Mouse (Mus musculus) limb, embryonic 10.5 days (tissue): ENCODE results near the gene C1s2. TPM values are rescaled to one million over a fixed set of nuclear protein-coding genes. Genes with fewer than 3 reads are reported as not detected.
"Not testable (repeated sequence)": the region's sequence is repeated elsewhere in the genome, so short reads cannot be mapped to it uniquely, and the experiment has no call there.

Experiments
- DNase-seq: peaks from one replicate; pipeline ENCODE4 v3.0.0-alpha.2; 2017; ENCODE audit warnings: low spot score
- H3K27ac ChIP-seq: fragments of 300-500 bp; sonication (generic); 2 replicates; pipeline ENCODE4 v1.5.1; 2016; ENCODE audit warnings: mild to moderate bottlenecking
- H3K27me3 ChIP-seq: fragments of 300-500 bp; sonication (generic); 2 replicates; pipeline ENCODE4 v1.6.1; 2016; ENCODE audit warnings: low read depth, mild to moderate bottlenecking; ENCODE audit not compliant: poor library complexity, severe bottlenecking
- H3K36me3 ChIP-seq: fragments of 300-500 bp; sonication (generic); 2 replicates; pipeline ENCODE4 v1.6.1; 2016; ENCODE audit warnings: mild to moderate bottlenecking, moderate library complexity
- H3K4me1 ChIP-seq: fragments of 300-500 bp; sonication (generic); 2 replicates; pipeline ENCODE4 v1.6.1; 2016
- H3K4me3 ChIP-seq: fragments of 300-500 bp; sonication (generic); 2 replicates; pipeline ENCODE4 v1.5.1; 2016; ENCODE audit warnings: mild to moderate bottlenecking, moderate library complexity
- H3K9me3 ChIP-seq: fragments of 300-500 bp; sonication (generic); replicated peaks from 2 replicates; pipeline ENCODE4 v1.6.1; 2016; ENCODE audit warnings: mild to moderate bottlenecking
- WGBS: fragments of 180-500 bp; shearing (Covaris S2); methylation state at CpG from one replicate; pipeline ENCODE4 v1.1.7; 2016; 5-methylcytosine and 5-hydroxymethylcytosine counted together
- polyA plus RNA-seq: library from polyadenylated mRNA; unstranded; fragments of >200 nt; fragmentation: Nextera tagmentation; extraction: Ambion mirVana; gene quantifications from 2 replicates; pipeline ENCODE4 v1.2.1, GENCODE M21; 2016

The C1s2 gene
- polyA plus RNA-seq, 1 experiment from 2014 or later, result not detected

DNA sequence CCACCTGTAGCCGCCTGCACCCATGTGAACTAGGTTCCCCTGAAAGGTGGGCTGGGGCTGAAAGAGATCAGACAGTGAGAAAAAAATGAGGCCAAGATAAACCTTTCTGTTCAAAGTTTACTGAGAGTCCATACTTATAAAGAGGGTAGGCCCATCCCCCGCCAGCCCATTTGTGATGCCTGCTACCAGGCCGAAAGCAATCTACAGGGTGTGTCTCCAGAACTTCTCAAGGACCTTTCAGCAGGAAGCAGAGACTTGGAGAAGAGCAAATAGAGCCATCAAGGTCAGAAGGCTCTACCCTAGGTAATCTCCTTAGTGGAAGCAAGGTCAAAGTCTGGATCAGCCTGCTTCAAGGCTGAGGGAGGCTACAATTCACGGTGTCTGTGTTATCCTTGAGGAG is 33.9 kb downstream of the C1s2 start:
- no peak for DNase-seq

DNA sequence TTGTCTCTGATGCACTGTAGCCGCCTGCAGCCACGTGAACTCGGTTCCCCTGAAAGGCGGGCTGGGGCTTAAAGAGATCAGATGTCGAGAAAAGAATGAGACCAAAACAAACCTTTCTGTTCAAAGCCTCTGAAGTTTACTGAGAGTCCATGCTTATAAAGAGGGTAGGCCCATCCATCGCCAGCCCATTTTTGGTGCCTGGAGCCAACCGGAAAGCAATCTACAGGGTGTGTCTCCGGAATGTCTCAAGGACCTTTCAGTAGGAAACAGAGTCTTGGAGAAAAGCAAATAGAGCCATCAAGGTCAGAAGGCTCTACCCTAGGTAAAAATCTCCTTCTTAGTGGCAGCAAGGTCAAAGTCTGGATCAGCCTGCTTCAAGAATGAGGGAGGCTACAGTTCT is 42.8 kb downstream of the C1s2 start:
- no peaks in the 10 kb centered on the region for H3K4me1 ChIP-seq
- 91% methylated on average over 8 of the region's 8 CpGs for WGBS

More for the DNA sequence above, 33.9 kb downstream of the C1s2 start:
- H3K4me3 ChIP-seq, result no peak overlapping the region
- H3K9me3 ChIP-seq, result no peaks in the 10 kb centered on the region
- WGBS, result 90% methylated on average over 4 of the region's 4 CpGs
- H3K27ac ChIP-seq, result no peak overlapping the region
- no peaks in the 10 kb centered on the region for H3K27me3 ChIP-seq
- no peaks in the 10 kb centered on the region for H3K4me1 ChIP-seq
- H3K36me3 ChIP-seq, result no peaks in the 10 kb centered on the region

DNA sequence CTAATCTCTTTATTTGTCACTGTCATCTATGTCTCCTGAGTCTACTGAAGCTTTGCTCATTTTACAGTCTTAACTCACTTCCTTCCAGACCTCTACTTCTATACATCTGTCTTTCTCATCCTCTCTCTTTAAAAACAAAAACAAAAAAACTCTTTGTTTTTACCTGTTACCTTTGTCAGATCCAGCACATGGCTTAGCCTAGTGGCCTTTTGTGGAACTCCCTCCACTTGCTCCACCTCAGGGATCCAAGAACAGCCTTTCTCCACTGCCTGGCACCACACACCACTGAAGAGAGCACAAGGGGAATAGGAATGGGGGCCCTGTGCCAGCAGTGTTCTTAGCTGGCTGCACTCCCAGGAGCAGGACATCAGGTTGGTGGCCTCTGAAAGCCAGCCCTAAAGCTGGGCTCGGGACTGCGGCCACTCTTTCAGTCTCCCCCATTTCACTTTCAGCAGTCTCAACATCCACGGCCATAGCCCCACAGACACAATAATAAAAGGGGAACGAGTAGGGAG is 43.6 kb downstream of the C1s2 start:
- no peaks in the 10 kb centered on the region for H3K36me3 ChIP-seq
- no peak overlapping the region for H3K4me3 ChIP-seq
- DNase-seq, result no peak
- H3K27ac ChIP-seq, result no peak overlapping the region
- no peaks in the 10 kb centered on the region for H3K27me3 ChIP-seq
- H3K4me1 ChIP-seq, result no peaks in the 10 kb centered on the region
- WGBS, result 86% methylated on average over 4 of the region's 4 CpGs
- no peaks in the 10 kb centered on the region for H3K9me3 ChIP-seq

More for the DNA sequence above, 42.8 kb downstream of the C1s2 start:
- H3K27me3 ChIP-seq, result no peaks in the 10 kb centered on the region
- no peaks in the 10 kb centered on the region for H3K9me3 ChIP-seq
- H3K4me3 ChIP-seq, result no peak overlapping the region
- DNase-seq, result no peak
- H3K36me3 ChIP-seq, result no peaks in the 10 kb centered on the region
- H3K27ac ChIP-seq, result no peak overlapping the region

DNA sequence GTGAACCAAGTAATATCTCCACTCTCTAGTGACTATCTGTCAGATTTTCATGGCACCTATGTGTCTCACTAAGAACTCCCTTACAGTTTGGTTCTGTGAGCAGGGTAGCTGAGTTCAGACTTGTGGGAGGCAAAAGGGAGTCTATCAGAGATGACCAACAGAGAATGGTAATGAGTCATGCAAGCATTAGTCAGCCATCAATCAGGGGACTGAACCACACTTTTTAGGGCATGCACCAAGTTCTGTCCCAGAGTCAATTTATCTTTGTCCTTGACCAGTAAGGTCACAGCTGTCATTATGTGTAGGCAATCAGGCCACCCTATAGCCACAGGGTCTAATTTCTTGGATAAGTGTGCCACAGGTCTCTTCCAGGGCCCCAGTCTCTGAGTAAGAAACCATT is 47.1 kb downstream of the C1s2 start:
- H3K27ac ChIP-seq, result no peak overlapping the region
- H3K9me3 ChIP-seq, result no peaks in the 10 kb centered on the region
- no peaks in the 10 kb centered on the region for H3K27me3 ChIP-seq
- H3K36me3 ChIP-seq, result no peaks in the 10 kb centered on the region
- no peak for DNase-seq
- no peaks in the 10 kb centered on the region for H3K4me1 ChIP-seq
- H3K4me3 ChIP-seq, result no peak overlapping the region

DNA sequence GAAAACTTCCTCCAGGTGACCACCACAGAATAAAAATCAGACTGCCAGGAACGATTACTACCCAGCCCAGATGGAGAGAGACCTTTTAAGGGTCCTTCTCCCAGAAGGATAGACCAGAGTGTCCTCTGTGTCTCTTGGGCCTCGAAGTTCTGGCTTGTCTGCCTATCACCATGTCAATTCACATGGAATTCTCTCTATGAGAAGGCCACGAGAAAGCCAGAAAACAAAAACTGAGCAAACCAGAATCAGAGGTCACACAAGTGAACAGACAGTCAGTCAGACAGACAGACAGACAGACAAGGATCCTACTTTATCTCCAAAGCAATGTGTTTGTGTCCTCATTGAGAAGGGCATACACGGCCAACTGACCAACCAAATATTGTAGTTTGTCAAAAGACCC is 49.6 kb downstream of the C1s2 start:
- Histone ChIP-seq H3K9me3 (no peaks in the 10 kb centered on the region), H3K27me3 (no peaks in the 10 kb centered on the region), H3K27ac (no peak overlapping the region), H3K4me3 (no peak overlapping the region), H3K36me3 (no peaks in the 10 kb centered on the region), H3K4me1 (no peaks in the 10 kb centered on the region)
- WGBS, result 85% methylated on average over 4 of the region's 4 CpGs
- DNase-seq, result no peak

DNA sequence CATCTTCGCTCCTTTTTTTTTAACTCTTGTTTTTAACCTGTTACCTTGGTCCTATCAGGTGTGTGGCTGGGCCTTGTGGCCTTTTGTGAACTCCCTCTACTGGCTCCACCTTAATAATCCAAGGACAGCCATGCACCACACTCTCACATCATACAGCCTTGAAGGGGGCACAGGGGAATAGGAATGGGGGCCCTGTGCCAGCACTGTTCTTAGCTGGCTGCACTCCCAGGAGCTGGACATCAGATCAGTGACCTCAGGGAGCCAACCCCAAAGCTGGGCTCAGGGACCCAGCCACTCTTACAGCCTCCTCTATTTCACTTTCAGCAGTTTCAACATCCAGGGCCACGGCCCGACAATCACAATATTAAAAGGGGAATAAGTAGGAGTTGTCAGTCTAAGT is 50.1 kb downstream of the C1s2 start:
- H3K9me3 ChIP-seq, result no peaks in the 10 kb centered on the region
- no peak overlapping the region for H3K4me3 ChIP-seq
- 94% methylated on average over 3 of the region's 3 CpGs for WGBS
- H3K4me1 ChIP-seq, result no peaks in the 10 kb centered on the region
- H3K27me3 ChIP-seq, result no peaks in the 10 kb centered on the region
- H3K36me3 ChIP-seq, result no peaks in the 10 kb centered on the region
- no peak overlapping the region for H3K27ac ChIP-seq
- no peak for DNase-seq

DNA sequence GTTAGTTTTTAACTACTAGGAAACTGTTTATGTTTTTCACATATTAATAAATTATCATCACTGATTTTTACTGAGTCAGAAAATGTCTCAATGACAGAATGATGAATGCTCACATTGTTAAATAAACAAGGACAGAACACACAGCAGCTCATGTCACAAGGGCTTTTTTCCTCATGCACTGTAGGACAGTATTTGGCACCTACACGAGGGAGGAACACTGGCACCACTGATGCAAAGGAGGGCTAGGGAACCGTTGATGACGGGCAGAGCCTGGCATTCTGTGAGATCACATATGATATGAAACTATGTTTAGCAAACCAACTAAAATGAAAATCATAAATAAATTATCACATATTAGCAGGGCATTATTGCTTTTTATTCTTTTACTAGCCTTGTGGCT is 51.0 kb downstream of the C1s2 start:
- Histone ChIP-seq H3K27ac (no peak overlapping the region), H3K9me3 (no peaks in the 10 kb centered on the region), H3K4me3 (no peak overlapping the region), H3K4me1 (no peaks in the 10 kb centered on the region), H3K36me3 (no peaks in the 10 kb centered on the region), H3K27me3 (no peaks in the 10 kb centered on the region)
- WGBS, result 88% methylated on average over 3 of the region's 3 CpGs
- no peak for DNase-seq

DNA sequence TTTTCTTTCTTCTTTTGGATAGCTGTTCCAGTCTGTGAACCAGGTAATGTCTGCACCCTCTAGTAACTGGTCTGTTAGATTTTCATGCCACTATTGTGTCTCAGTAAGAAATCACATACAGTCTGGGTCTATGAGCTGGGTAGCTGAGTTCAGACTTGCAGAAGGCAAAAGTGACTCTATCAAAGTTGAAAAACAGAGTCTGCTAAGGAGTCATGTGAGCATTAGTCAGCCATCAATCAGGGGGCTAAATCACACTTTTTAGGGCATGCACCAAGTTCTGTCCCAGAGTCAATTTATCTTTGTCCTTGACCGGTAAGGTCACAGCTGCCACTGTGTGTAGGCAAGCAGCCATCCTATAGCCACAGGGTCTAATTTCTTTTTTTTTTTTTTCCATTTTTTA is 53.7 kb downstream of the C1s2 start:
- 87% methylated on average over 1 of the region's 1 CpGs for WGBS
- no peaks in the 10 kb centered on the region for H3K36me3 ChIP-seq

DNA sequence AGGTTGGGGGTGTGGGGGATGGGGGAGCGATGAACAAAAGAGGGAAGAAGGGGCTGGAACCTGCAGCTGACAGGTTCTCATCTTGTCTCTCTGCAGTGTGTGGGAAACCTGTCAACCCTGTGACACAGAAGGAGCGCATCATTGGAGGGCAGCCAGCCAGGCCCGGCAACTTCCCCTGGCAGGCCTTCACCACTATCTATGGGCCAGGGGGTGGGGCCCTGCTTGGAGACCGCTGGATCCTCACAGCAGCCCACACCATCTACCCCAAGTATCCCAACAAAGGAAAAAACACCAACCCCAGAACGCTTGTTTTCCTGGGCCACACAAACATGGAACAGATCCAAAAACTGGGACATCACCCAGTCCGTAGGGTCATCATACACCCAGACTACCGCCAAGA is 55.7 kb downstream of the C1s2 start:
- H3K27ac ChIP-seq, DNase-seq, H3K4me3 ChIP-seq, H3K27me3 ChIP-seq, H3K9me3 ChIP-seq, H3K4me1 ChIP-seq, H3K36me3 ChIP-seq: not testable (repeated sequence)
- 87% methylated on average over 7 of the region's 7 CpGs for WGBS

More for the DNA sequence above, 53.7 kb downstream of the C1s2 start:
- H3K27me3 ChIP-seq, result no peaks in the 10 kb centered on the region
- no peaks in the 10 kb centered on the region for H3K9me3 ChIP-seq
- no peak overlapping the region for H3K27ac ChIP-seq
- H3K4me1 ChIP-seq, result no peaks in the 10 kb centered on the region
- no peak overlapping the region for H3K4me3 ChIP-seq
- no peak for DNase-seq

DNA sequence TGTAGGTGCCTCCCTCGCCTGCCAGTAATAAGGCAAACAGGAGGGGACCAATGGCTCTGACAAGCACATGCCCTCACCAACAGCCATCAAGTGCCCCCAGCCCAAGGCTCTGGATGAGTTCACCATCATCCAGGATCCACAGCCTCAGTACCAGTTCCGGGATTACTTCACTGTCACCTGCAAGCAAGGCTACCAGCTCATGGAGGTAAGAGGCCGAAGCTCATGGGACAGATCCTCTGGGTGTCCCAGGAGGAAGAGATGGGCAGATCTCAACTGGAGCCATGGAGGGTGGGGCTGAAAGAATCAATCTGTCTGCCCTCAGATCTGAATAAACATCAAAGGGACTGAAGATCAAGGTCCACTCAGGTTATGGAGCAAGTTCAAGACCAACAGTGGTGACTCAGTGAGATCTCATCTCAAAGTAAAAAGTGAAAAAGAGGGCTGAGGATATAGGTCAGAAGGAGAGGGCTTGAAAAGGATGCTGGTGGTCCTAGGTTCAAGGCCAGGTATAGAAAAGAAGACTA is 60.7 kb downstream of the C1s2 start:
- H3K4me1 ChIP-seq, DNase-seq, H3K9me3 ChIP-seq, H3K4me3 ChIP-seq, H3K36me3 ChIP-seq, H3K27ac ChIP-seq, H3K27me3 ChIP-seq: not testable (repeated sequence)
- 88% methylated on average over 3 of the region's 3 CpGs for WGBS

Other genes with a start within 250 kb of the C1s2 start
- gene Pex5, start 221.0 kb downstream of the C1s2 start, polyA plus RNA-seq, result 38.0 and 41.4 TPM in 2 replicates
- 2.1 and 5.4 TPM in 2 replicates for gene Clstn3, start 171.3 kb downstream of the C1s2 start, polyA plus RNA-seq
- gene C1rl, start 143.0 kb downstream of the C1s2 start, polyA plus RNA-seq, result 0.69 and 0.84 TPM in 2 replicates
- gene C1ra, start 123.7 kb downstream of the C1s2 start, polyA plus RNA-seq, result 0.06 and 0.26 TPM in 2 replicates
- gene C1s1, start 93.7 kb downstream of the C1s2 start, polyA plus RNA-seq, result 0.13 and 0.73 TPM in 2 replicates
- gene C1rb, start 65.8 kb downstream of the C1s2 start, polyA plus RNA-seq, result not detected in 2 replicates
- 37.3 and 45.7 TPM in 2 replicates for gene Lpcat3, start 26.9 kb upstream of the C1s2 start, polyA plus RNA-seq
- gene Emg1, start 76.1 kb upstream of the C1s2 start, polyA plus RNA-seq, result 254 and 298 TPM in 2 replicates
- 501 and 622 TPM in 2 replicates for gene Phb2, start 76.3 kb upstream of the C1s2 start, polyA plus RNA-seq
- gene Ptpn6, start 102.6 kb upstream of the C1s2 start, polyA plus RNA-seq, result 6.2 and 7.6 TPM in 2 replicates
- gene Grcc10, start 105.3 kb upstream of the C1s2 start, polyA plus RNA-seq, result 384 and 460 TPM in 2 replicates
- gene Gm45234, start 119.9 kb upstream of the C1s2 start, polyA plus RNA-seq, result not detected in 2 replicates
- 12.9 and 14.8 TPM in 2 replicates for gene Atn1, start 120.4 kb upstream of the C1s2 start, polyA plus RNA-seq
- gene Eno2, start 133.6 kb upstream of the C1s2 start, polyA plus RNA-seq, result 0.69 and 1.5 TPM in 2 replicates
- gene Lrrc23, start 143.6 kb upstream of the C1s2 start, polyA plus RNA-seq, result 0.35 and 0.68 TPM in 2 replicates
- gene Spsb2, start 172.6 kb upstream of the C1s2 start, polyA plus RNA-seq, result 4.7 and 6.9 TPM in 2 replicates
- gene Tpi1, start 178.2 kb upstream of the C1s2 start, polyA plus RNA-seq, result 831 and 927 TPM in 2 replicates
- gene Usp5, start 193.4 kb upstream of the C1s2 start, polyA plus RNA-seq, result 200 and 209 TPM in 2 replicates
- 243 and 250 TPM in 2 replicates for gene Cdca3, start 193.5 kb upstream of the C1s2 start, polyA plus RNA-seq
- gene Gnb3, start 204.2 kb upstream of the C1s2 start, polyA plus RNA-seq, result 0.34 and 0.35 TPM in 2 replicates
- gene P3h3, start 221.7 kb upstream of the C1s2 start, polyA plus RNA-seq, result 17.3 and 26.8 TPM in 2 replicates
- gene Gpr162, start 227.9 kb upstream of the C1s2 start, polyA plus RNA-seq, result 0.59 and 1.2 TPM in 2 replicates